Mouse (Mus musculus): ENCODE data around the gene Ttc27. TPM values are rescaled to one million over a fixed set of nuclear protein-coding genes. Genes with fewer than 3 reads are reported as not detected.
A peak's percentile ranks its signal among the peaks of the same experiment; 100 is the strongest.

Ttc27 gene
- polyA plus RNA-seq, 1 experiment from 2014 or later: 11.9 TPM

GRCm38 (mm10) chr17:74887039-74887438, 169.5 kb downstream of the Ttc27 start:
- no peaks in the 10 kb centered on the region for H3K4me1 ChIP-seq (replicated peaks; ENCODE audit: control insufficient read depth, insufficient read depth)
- TF ChIP-seq CTCF (IDR thresholded peaks at IDR 0.05; ENCODE audit: low read depth) (no peak), EP300 (optimal IDR thresholded peaks at IDR 0.05) (no peak)
- H3K9me3 ChIP-seq (ENCODE audit: control insufficient read depth, low read length): no peaks in the 10 kb centered on the region
- DNase-seq (ENCODE audit: low spot score) (no peak), ATAC-seq (ENCODE audit: low FRiP score, low TSS enrichment) (no peak)
- H3K27ac ChIP-seq (replicated peaks): no peak overlapping the region
- no peaks in the 10 kb centered on the region for H3K36me3 ChIP-seq (ENCODE audit: control insufficient read depth, insufficient read depth, low read length)
- no peak overlapping the region for H3K4me3 ChIP-seq (ENCODE audit: low read depth, low read length)
- no peak overlapping the region for H3K9ac ChIP-seq (ENCODE audit: low read length)
- no peak overlapping the region for H3K4me2 ChIP-seq (replicated peaks; ENCODE audit: low read depth)
- no peaks in the 10 kb centered on the region; the same call in 1 of the 2 replicates for H3K27me3 ChIP-seq (ENCODE audit: control insufficient read depth, insufficient read depth, low read length)
- 68% methylated on average over 7 of the region's 7 CpGs for WGBS

DNA sequence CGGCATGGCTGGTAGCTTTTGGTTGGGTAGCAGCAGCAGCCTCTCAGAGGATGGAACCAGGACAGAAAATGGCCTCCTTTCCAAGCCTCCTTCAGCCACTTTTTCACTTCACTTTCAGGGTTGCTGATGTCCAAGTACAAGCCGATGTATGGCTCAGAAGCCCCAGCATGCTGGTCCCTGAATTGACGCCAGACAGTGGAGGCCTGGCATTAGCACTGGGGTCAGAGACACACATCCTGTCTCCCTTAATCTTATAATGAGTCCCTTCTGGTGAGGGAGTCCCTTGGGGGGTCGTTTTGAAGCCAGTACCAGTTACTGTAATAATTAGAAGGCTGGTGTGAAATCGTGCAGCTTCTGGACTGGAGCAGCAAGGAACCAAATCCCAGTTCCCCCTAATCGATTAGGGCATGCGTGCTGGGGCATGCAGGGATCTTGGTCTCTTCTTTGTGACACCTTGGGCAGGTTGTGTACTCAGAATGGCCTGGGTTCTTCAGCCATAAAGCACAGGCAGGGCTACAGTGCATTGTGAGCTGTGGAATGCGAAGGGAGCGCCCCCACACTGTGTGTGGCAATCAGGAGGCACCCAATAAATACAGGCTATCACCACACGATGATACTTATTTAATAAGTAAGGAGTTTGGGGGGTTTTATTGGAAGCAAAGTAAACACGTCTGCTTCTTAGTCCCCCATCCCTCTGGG, 171.5 kb downstream of the Ttc27 start:
- no peak for ATAC-seq (ENCODE audit: low FRiP score, low TSS enrichment)

GRCm38 (mm10) chr17:74889535-74890117, 172.1 kb downstream of the Ttc27 start:
- Histone ChIP-seq H3K4me1 (replicated peaks; ENCODE audit: control insufficient read depth, insufficient read depth) (no peaks in the 10 kb centered on the region), H3K36me3 (ENCODE audit: control insufficient read depth, insufficient read depth, low read length) (no peaks in the 10 kb centered on the region), H3K9ac (ENCODE audit: low read length) (no peak overlapping the region), H3K4me2 (replicated peaks; ENCODE audit: low read depth) (no peak overlapping the region), H3K4me3 (ENCODE audit: low read depth, low read length) (no peak overlapping the region), H3K27ac (replicated peaks) (no peak overlapping the region), H3K27me3 (ENCODE audit: control insufficient read depth, insufficient read depth, low read length) (no peaks in the 10 kb centered on the region; the same call in 1 of the 2 replicates), H3K9me3 (ENCODE audit: control insufficient read depth, low read length) (no peaks in the 10 kb centered on the region)
- WGBS: 76% methylated on average over 11 of the region's 11 CpGs
- no peak for ATAC-seq (ENCODE audit: low FRiP score, low TSS enrichment)
- TF ChIP-seq CTCF (IDR thresholded peaks at IDR 0.05; ENCODE audit: low read depth): no peak
- TF ChIP-seq EP300 (optimal IDR thresholded peaks at IDR 0.05): no peak
- no peak for DNase-seq (ENCODE audit: low spot score)

More for the DNA sequence above, 171.5 kb downstream of the Ttc27 start:
- Histone ChIP-seq H3K4me3 (ENCODE audit: low read depth, low read length) (no peak overlapping the region), H3K4me2 (replicated peaks; ENCODE audit: low read depth) (no peak overlapping the region), H3K36me3 (ENCODE audit: control insufficient read depth, insufficient read depth, low read length) (no peaks in the 10 kb centered on the region), H3K9me3 (ENCODE audit: control insufficient read depth, low read length) (no peaks in the 10 kb centered on the region), H3K9ac (ENCODE audit: low read length) (no peak overlapping the region), H3K27ac (replicated peaks) (no peak overlapping the region), H3K27me3 (ENCODE audit: control insufficient read depth, insufficient read depth, low read length) (no peaks in the 10 kb centered on the region; the same call in 1 of the 2 replicates), H3K4me1 (replicated peaks; ENCODE audit: control insufficient read depth, insufficient read depth) (no peaks in the 10 kb centered on the region)
- no peak for DNase-seq (ENCODE audit: low spot score)
- TF ChIP-seq CTCF (IDR thresholded peaks at IDR 0.05; ENCODE audit: low read depth) (no peak), EP300 (optimal IDR thresholded peaks at IDR 0.05) (no peak)
- 66% methylated on average over 11 of the region's 11 CpGs for WGBS

- no peak for TF ChIP-seq EP300 (optimal IDR thresholded peaks at IDR 0.05)
- no peak for TF ChIP-seq CTCF (IDR thresholded peaks at IDR 0.05; ENCODE audit: low read depth)
- H3K4me1 ChIP-seq (replicated peaks; ENCODE audit: control insufficient read depth, insufficient read depth): no peaks in the 10 kb centered on the region
- H3K27ac ChIP-seq (replicated peaks): no peak overlapping the region
- H3K27me3 ChIP-seq (ENCODE audit: control insufficient read depth, insufficient read depth, low read length): no peaks in the 10 kb centered on the region
- DNase-seq (ENCODE audit: low spot score) (peak; percentile 7), ATAC-seq (ENCODE audit: low FRiP score, low TSS enrichment) (no peak)
- H3K36me3 ChIP-seq (ENCODE audit: control insufficient read depth, insufficient read depth, low read length): no peaks in the 10 kb centered on the region
- no peak overlapping the region for H3K9ac ChIP-seq (ENCODE audit: low read length)
- H3K4me3 ChIP-seq (ENCODE audit: low read depth, low read length): no peak overlapping the region
- no peaks in the 10 kb centered on the region for H3K9me3 ChIP-seq (ENCODE audit: control insufficient read depth, low read length)
- 95% methylated on average over 7 of the region's 7 CpGs for WGBS
- H3K4me2 ChIP-seq (replicated peaks; ENCODE audit: low read depth): no peak overlapping the region
These were observed 184.9 kb downstream of the Ttc27 start for GRCm38 (mm10) chr17:74902453-74902852.

- DNase-seq (ENCODE audit: low spot score) (peak; percentile 12), ATAC-seq (ENCODE audit: low FRiP score, low TSS enrichment) (no peak; the same call in 1 of the 2 replicates)
- Histone ChIP-seq H3K27me3 (ENCODE audit: control insufficient read depth, insufficient read depth, low read length) (no peaks in the 10 kb centered on the region), H3K36me3 (ENCODE audit: control insufficient read depth, insufficient read depth, low read length) (no peaks in the 10 kb centered on the region), H3K9me3 (ENCODE audit: control insufficient read depth, low read length) (no peaks in the 10 kb centered on the region), H3K4me3 (ENCODE audit: low read depth, low read length) (no peak overlapping the region), H3K27ac (replicated peaks) (0 out of 2 replicates have a peak overlapping the region, but pooled peaks have one; percentile 30), H3K9ac (ENCODE audit: low read length) (no peak overlapping the region), H3K4me2 (replicated peaks; ENCODE audit: low read depth) (peak overlapping the region; percentile 32), H3K4me1 (replicated peaks; ENCODE audit: control insufficient read depth, insufficient read depth) (no peaks in the 10 kb centered on the region)
- no peak for TF ChIP-seq EP300 (optimal IDR thresholded peaks at IDR 0.05)
- no peak for TF ChIP-seq CTCF (IDR thresholded peaks at IDR 0.05; ENCODE audit: low read depth)
- WGBS: 18% methylated on average over 16 of the region's 16 CpGs
These were observed 186.1 kb downstream of the Ttc27 start for GRCm38 (mm10) chr17:74903411-74904331.
